Mouse (Mus musculus) frontal cortex, postnatal 36 days (tissue): ENCODE measurements around the gene Flt3l.
"Not testable (repeated sequence)": the region's sequence is repeated elsewhere in the genome, so short reads cannot be mapped to it uniquely, and the experiment has no call there.

Source experiments
- DNase-seq, 2 experiments: peaks; one replicate each; pipeline ENCODE4 v3.0.0; 2022; ENCODE audit warnings: low spot score in 2 of 2

Gene Flt3l

GRCm38 (mm10) chr7:45144368-45145174, 8.3 kb upstream of the Flt3l start:
- DNase-seq: no peak

GRCm38 (mm10) chr7:45141914-45142313, 5.7 kb upstream of the Flt3l start:
- no peak for DNase-seq

DNA sequence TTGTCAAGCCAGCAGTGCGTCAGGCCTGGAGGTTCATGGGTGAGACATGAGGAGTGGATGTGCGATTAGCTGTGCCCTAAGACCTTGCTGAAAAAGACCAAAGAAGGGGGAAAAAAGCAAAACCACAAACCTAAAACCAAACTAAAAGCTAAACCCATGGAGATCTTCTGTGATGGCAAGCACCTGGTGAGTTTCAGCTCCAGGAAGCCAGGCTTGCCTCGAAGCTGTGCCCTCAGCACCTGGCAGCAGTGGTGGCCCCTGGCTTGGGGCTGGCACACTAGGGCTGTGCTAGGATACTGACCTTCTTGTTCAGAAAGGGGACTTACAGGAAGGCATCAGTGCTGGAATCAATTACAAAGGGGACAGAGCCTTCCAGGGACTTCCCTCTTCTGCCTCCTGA, 5.1 kb upstream of the Flt3l start:
- no peak for DNase-seq

DNA sequence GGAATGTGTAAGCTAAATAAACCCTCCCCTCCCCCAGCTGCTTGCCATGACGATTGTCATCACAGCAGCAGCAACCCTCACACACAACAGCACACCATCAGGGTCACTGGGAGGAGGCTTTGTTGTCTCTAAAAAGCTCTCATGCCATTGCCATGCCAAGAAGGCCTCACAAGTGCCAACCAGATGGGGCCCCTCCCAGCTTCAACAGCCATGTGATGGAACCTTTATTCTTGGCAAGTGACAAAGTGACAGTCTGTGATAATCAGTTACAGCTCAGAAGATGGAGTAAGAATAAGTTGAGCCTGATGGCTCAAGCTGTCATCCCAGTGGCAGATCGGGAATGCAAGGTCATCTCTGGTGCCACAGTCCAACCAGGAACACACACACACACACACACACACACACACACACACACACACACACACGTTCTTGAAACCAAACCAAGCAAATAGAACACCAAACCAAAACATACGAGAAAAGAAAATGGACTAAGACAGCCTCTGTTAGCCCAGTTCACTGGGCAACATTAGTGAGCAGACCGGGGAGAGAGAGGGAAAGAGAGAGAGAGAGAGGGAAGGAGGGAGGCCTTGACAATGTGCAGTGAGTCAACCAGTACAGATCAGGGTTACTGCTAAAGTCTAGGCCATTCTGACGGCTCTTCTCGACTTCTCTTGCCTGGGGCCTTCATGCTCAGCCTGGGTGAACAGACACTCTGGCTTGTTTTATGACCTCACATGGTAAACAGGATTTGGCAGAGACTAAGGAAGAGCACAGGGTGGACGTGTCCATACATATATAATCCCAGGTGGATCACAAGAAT, 3.9 kb upstream of the Flt3l start:
- DNase-seq: no peak

DNA sequence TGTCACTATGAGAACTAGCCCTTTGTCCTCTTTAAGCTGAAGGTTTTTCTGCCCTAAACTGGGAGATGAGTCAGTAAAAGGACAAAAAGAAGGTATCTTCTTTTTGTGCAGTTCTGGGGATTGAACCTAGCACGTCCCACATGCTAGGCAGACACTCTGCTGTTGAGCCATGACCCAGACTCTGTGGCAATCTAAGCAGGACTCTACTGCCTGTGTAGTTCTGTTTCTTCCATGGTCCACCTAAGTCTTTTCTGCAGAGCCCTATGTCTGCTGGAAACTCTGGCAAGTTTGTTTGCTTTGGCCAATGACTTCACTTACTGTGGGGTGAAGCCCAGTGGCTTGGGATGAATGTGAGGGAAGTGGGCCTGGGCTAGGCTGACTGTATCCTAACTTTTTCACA, 2.2 kb upstream of the Flt3l start:
- no peak for DNase-seq

DNA sequence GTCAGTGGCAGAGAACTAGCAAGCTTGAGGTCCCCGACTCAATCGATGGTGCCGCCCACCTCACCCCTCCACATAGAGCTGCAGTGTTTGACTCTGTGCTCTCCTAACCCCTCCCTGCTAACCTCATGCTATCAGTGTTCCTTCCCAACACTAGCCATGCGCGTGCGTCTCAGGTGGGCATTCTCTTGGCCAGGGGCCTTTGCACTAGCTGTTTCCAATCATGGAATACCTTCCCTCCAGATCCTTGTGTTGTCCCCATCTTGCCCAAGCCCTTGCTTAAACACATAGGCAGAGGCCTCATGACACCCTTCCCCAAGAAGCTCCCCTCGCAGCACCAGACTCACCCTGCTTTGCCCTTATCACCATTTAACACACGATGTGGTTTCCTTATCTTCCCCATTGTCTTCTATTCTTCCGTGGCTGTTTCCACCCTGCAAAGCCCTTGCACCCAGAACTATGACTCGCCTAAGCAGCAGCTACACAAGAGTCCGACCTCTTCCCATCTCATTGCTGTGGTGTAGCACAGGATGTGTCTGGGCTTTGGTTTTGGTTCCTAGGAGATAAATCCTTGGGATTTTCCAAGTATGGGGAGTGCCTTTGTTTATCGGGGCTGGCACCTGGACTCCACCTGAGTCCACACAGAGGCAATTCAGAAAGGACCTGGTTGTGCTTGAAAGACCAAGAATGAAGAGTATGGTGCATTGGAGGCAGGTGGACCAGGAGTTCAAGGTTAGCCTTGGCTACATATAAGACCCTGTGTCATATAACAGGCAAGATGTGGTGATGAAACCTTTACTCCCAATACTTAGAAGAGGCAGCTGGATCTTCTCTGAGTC, 1.2 kb upstream of the Flt3l start:
- DNase-seq: no peak

DNA sequence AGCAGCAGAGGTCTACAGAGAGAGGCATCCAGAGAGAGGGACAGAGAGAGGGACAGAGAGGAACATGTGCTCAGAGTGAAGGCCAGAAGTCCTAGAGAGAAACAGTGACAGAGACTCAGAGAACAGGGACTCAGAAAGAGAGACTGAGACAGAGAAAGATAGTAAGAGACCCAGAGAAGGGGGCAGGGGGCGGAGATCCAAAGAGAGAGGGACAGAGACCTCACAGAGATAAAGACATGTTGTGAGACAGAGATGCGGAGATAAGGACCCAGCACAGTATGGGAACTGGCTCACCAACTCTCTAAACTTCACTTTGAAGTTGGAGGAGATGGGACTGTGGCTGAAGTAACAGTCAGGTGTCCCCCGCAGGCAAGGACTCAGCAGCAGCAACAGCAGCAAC, 862 bp downstream of the Flt3l start:
- no peak for DNase-seq

DNA sequence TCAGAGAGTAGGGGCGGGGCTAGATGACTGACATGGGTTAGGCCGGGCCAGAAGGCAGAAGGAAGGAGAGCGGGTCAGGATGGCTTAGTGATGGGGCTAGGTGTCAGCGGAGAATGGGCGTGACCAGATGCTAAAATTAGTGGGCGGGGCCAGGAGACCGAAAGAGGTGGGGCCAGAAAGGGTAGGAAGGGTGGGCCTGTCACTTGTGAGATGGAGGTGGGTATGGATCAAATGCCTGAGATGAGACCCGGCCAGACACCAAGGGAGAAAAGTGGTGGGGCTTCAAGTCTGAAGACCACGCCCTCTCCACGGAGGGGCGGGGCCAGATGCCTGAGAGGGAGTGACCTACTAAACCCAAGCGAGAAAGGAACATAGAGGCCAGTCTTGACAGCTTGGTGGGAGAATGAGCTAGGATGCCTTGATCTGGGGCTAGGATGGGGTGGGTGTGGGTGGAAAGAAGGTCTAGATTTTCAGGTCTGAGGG, 1.6 kb downstream of the Flt3l start:
- DNase-seq: no peak

DNA sequence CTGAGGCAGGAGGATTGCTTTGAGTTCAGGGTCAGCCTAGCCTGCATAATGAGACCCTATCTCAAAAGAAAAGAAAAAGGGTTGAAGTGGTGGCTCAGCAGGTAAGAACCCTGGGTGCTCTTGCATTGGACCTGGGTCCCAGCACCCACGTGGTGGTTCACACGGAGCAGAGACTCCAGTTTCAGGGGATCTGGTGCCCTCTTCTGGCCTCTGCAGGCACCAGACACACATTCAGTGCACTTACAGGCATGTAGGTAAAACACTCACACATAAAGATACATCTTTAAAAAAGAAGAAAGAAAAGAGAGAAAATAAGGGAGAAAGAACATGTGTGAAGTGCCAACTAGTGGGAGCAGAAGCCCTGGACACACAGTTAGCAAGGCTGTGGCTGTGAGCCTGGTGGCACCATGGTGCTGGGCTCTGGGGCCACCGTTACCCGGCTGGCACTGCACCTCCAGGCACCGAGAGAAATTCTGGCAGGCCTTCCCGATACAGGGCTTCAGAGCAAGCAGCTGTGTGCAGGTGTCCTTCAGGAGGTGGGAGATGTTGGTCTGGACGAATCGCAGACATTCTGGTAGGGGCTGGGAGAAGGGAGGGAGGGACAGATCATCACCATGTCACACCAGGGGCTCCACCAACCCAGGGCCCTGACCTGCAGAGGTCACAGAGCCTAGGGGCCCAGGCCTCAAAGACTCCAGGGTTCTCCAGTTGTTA, 2.6 kb downstream of the Flt3l start:
- DNase-seq: no peak

- DNase-seq: no peak
These were observed 4.4 kb downstream of the Flt3l start for GRCm38 (mm10) chr7:45131850-45132249.

DNA sequence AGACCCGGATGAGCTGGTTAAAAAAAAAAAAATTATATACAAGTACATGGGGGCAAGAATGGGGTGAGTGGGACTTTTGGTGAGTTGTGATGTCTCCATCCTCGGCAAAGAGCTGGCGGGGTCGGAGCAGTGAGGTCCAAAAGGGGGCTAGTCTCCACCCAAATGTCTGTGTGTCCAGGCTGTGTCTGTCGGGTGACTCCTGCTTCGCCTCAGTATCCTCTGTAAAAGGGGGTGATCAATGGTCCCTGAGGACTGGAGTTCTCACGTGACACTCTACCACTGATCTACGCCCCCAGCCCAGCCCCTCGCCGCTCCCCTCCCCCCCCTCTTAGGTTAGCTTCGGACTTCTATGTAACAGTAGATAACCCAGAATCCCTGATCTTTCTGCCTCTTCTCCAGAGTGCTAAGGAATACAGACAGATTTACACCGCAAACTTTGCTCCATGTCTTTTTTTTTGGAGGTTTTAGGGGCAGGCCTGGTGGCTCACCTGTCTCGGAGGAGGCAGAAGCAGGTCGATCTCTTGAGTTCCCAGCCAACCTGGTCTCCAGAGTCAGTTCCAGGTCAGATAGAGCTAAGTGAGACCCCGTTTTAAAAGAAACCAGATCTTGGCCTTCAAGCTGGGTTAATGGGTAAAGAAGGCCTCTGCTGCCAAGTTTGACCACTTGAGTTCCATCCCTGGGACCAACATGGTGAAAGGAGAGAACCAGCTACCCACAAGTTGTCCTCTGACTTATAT, 6.3 kb downstream of the Flt3l start:
- no peak for DNase-seq

DNA sequence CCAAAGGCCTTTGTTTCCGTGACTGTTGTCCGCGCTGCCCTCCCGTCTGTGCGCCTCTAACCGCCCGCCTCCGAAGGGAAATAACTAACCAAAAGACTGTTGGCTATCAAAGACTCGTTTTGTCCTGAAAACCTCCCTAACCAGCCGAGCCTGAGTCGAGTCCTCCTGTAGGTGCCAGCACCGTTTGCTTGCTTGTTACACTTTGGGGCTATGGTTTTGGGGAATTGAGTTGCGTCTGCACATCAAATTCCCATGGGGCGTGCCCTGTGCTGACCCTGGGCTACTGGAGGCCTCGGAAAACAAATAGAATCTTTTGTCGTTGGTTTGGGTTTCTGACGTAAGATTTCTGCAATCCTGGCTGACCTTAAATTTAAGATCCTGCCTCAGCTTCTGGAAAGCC, 6.9 kb downstream of the Flt3l start:
- DNase-seq: no peak

DNA sequence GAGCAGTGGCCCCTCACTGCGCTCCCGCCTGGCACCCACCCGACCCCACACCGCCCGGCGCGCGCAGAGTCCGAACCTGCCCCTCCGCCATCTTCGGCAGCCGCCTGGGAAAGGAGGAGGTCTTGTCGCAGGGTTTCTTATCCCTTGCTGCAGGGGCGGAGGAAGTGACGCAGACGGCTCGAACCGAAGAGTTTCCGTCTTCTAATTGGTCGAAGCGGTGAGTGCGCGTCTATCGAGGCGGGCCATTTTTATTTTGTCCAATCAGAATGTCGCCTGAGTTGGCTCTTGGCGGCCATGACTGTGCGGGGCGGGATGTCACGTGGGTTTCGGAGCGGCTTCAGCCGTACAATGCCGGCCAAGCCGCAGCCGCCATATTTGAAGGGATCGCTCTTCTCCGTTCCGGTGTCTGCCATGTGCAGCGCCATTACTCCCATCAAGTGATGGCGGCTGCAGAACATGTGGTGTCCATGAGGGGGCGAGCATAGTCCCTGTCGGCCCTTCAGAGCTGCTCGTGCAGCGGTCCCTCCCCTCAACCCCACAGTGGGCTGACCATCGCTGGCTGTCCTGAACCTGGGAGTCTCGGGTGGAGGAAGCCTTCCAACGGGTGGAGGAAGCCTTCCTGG, 7.5 kb downstream of the Flt3l start, which contains the start of gene Rpl13a:
Gene Rpl13a (minus strand): TSS at position 138 of the 623 bp plus-strand sequence.
- peak; percentile 99 to 100 for DNase-seq

- no peak for DNase-seq
These were observed 8.5 kb downstream of the Flt3l start for GRCm38 (mm10) chr7:45127700-45128224.

DNA sequence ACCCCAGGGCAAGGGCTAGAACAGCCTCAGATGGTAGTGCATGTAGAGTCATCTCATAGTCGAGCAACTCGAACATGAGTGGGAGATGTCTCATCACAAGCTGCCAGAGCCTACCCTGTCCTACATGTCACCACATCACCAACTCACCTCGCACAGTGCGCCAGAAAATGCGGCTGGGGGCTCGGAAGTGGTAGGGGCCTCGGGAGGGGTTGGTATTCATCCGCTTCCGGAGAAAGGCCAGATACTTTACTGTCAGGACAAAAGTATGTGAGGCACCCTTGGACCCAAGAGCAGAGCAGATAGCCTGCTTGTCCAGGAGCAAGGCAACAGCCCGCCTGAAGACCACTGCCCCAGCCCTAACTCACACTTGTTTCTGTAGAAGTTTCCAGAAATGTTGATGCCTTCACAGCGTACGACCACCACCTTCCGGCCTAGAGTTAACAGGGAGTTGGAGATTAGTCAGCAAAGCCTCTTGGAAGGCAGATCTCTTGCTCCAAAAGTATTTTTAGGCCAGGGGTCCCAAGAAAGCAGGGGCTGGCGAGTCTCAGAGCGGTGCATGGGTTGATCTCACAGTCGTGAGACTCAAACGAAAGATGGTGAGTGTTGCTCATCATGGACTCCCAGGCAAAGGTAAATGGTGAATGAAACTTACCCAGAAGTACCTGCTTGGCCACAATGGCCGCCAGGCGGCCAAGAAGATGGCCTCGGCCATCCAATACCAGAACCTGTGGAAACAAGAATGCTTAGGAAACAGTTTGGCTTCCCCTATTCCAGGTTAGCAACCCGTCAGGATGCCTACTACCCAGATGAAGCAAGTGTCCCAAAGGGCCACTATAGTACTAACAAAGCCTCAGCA, 9.2 kb downstream of the Flt3l start:
- DNase-seq: no peak

DNA sequence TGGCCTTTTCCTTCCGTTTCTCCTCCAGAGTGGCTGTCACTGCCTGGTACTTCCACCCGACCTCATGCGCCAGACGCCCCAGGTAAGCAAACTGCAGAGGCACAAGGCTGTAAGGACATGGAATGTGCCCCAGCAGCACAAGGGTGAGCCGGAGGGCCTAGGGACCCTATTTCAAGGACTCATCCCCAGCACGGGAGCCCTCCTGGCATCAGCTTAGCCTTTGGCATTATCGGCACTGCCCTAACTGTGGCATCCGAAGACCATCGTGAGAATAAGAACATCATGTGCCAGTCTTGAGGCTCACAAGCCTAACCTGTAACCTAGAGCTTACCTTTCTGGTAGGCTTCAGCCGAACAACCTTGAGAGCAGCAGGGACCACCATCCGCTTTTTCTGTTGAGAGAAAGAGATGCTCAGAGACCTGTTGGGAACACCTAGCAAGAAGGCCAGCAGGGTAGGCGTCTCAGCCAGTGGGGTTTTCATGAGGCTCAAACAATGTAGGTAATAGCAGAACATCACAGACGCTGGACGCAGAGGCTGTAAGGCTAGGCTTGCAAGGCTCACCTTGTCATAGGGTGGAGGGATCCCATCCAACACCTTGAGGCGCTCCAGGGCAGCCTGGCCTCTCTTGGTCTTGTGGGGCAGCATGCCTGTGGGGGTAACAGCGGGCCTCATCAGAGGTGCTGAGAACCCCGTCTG, 9.9 kb downstream of the Flt3l start:
- no peak for DNase-seq

DNA sequence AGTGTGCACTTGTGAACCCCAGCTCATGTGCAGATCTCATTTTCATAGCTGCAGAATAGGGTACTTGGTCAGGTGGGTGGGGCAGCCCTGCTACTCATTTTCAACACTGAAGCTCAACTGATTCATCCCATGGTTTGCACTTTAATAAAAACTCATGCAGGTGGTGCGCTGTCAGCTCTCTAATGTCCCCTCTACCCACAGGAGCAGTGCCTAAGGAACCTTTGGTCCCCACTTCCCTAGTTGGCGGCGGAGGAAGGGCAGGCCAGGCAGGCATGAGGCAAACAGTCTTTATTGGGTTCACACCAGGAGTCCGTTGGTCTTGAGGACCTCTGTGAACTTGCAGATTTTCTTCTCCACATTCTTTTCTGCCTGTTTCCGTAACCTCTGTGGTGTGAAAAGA, 10.6 kb downstream of the Flt3l start:
- DNase-seq: not testable (repeated sequence)

DNA sequence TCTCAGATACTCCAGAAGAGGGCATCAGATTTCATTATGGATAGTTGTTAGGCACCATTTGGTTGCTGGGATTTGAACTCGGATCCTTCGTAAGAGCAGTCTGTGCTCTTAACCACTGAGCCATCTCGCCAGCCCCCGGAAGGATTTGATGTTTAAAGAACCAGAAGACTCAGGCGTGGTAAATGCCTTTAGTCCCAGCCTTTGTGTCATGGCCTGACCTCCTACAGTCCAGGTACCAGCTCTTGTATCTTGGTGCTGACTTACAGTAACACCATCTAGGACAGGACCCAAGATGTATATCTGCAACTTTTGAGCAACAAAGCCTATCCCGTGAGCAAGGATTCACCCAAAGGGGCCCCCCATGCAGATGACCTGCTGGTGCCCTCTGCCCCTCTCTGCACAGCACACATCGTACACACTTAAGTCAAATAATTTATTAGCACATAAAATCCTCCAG, 11.1 kb downstream of the Flt3l start:
- no peak for DNase-seq
